Mouse (Mus musculus) bone marrow, adult 2 months (tissue): ENCODE measurements around the gene Slc25a20.

ENCODE experiments used
- CTCF ChIP-seq: fragments of 200-500 bp; IDR thresholded peaks from 2 replicates; pipeline ENCODE4 v1.5.1; 2011; ENCODE audit warnings: low read length, control low read depth; ENCODE audit not compliant: control insufficient read depth, insufficient read depth
- POLR2A ChIP-seq: fragments of 200-500 bp; IDR thresholded peaks from 2 replicates; pipeline ENCODE4 v1.6.1; 2011; ENCODE audit warnings: low read depth, mild to moderate bottlenecking, control low read depth, low read length, borderline replicate concordance; ENCODE audit not compliant: control insufficient read depth

DNA sequence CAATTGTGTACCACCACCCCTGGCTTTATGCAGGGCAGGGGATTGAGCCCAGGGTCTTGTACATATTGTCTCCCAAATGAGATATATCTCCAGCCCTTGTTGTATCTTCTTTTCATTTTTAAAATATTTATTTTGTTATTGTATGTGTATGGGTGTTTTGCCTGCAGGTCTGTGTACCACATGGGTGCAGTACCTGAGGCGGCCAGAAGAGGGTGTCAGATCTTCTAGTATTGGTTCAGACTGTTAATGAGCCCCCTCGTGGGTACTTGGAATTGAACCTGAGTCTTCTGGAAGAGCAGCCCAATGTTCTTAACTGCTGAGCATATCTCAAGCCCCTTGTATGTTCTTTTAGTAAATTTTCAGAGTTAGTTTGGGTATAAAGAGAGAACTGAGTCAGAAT, 11.3 kb downstream of the Slc25a20 start:
- TF ChIP-seq POLR2A (no peak), CTCF (no peak)
